Mouse (Mus musculus) mouse trophoblast stem cell (cell line): ENCODE results near the gene Anapc15.

Experiments
- in situ Hi-C, 2 experiments: fragments of 300-500 bp; cut with MseI, MboI; formaldehyde crosslinking; loops; 2 replicates in 1 of 2; 3 replicates in 1 of 2; pipeline ENCODE4 v1.15.1; 2025

Gene Anapc15

DNA sequence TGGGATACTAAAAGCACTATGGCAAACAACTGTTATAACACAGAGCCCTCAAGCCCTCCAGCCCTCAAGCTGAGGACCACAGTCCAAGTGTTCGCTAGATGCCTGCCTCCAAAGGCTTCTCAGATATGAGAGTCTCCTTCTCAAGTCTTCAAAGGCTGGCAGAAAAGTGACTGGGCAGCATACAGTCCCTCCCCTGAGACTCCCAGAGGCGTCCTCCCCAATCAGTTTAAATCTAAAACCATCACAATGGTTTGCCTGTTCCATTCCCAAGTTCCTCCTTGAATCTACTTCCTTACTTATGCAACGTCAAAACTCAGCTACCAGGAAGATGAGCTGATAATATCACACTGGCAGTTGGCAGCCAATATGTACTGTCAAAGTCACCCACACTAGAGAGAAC, at the start of gene Anapc15:
TSS of gene Anapc15 (plus strand) at position 301 of the 400 bp plus-strand sequence.
- in situ Hi-C loops = no loop called here

GRCm38 (mm10) chr7:101817861-101818401, 45.6 kb upstream of the Anapc15 start, which contains the start of gene Phox2a:
Gene Phox2a, plus strand, starts transcription at chr7:101818313.
- in situ Hi-C loops = loop anchor here in 1 of 2 experiments (10.0 kb wide), 1 partner anchor 153 kb away; the partner anchor contains the start of gene Clpb

GRCm38 (mm10) chr7:101820295-101821030, 43.1 kb upstream of the Anapc15 start:
- in situ Hi-C loops = loop anchor here in 1 of 2 experiments (10.0 kb wide), 1 partner anchor 156 kb away; the partner anchor contains the start of gene Clpb

- in situ Hi-C loops = loop anchor here in 1 of 2 experiments (10.0 kb wide), 1 partner anchor 157 kb away; the partner anchor contains the start of gene Clpb
Observed at GRCm38 (mm10) chr7:101821571-101822501, 41.7 kb upstream of the Anapc15 start.

DNA sequence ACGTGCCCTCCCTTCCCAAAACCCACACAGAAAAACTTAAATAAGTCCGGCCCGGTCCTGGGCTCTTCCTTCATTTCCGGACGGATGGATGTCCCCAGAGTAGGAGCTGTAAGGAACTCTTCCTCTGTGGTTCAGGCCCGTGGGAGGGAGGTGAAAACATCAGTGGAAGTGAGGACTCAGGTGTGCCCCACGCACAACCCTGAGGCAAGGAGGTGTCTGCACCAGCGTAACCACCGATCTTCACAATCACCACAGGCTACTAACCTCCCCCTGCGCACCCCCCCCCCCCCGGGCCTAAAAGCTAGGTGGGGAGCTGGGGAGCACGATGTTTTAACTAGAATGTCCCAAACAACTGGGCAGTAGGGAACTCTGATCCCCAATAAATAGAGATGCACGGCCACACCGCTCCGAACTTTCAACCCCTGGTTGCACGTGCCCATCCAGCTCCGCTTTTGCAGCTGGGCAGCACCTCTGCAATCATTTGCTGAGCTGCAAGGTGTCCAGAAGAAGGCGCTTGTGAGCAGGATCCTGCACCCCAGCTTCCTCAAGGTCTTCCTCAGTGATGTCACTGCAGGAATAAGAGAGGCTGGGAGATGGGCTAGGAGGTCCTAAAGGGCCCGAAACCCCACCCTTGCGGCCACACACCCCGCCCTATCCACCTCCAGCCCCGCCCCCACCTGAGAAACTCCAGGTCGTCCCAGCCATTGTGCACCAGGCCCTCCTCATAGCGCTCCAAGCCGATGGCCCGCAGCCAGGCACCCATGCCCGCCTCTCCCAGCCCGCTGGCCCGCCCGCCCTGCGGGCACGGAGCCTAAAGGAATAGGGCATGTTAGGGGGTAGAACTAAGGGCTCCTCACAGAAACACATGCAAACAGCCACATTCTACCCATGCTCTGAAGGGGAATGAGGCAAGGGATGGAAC, 40.4 kb upstream of the Anapc15 start:
- in situ Hi-C loops = loop anchor here in 1 of 2 experiments (10.0 kb wide), 1 partner anchor 158 kb away; the partner anchor contains the start of gene Clpb

- in situ Hi-C loops = loop anchor here in 1 of 2 experiments (10.0 kb wide), 1 partner anchor 159 kb away; the partner anchor contains the start of gene Clpb
Observed at GRCm38 (mm10) chr7:101823758-101824630, 39.5 kb upstream of the Anapc15 start.

DNA sequence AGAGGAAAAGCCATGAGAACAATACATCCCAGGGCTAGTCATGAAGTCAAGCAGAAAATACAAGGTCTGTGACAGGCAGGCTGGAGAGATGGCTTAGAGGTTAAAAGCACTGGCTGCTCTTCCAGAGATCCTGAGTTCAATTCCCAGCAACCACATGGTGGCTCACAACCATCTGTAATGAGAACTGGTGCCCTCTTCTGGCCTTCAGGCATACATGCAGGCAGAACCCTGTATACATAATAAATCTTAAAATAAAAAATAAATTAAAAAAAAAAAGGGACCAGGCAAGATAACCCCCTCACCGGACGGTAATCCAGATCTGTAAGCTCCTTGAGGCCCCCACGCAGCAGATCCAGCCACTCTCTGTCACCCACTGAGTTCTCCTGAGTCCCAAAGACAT, 33.1 kb upstream of the Anapc15 start:
- in situ Hi-C loops = no loop called here

- in situ Hi-C loops = no loop called here
Observed at GRCm38 (mm10) chr7:101831437-101831836, 32.1 kb upstream of the Anapc15 start.

GRCm38 (mm10) chr7:101832372-101832771, 31.1 kb upstream of the Anapc15 start:
- in situ Hi-C loops = no loop called here

DNA sequence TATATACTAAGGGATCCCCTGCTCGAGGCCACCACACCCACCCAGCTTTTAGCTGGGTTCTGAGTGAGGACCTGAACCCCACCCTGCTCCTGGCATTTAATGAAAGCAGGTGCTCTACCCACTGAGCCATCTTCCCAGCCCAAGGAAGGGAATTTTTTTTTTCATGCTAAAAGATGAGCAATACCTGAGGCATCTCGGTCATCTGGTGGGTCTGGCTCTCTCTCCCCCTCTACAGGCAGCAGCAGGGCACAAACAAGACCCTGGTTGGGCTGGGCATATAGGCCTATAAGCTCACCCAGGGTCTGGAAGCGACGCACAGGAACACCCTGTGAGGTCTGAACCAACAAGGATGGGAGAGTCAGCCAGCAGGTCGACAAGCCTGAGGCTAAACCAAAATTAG, 30.2 kb upstream of the Anapc15 start:
- in situ Hi-C loops = no loop called here

DNA sequence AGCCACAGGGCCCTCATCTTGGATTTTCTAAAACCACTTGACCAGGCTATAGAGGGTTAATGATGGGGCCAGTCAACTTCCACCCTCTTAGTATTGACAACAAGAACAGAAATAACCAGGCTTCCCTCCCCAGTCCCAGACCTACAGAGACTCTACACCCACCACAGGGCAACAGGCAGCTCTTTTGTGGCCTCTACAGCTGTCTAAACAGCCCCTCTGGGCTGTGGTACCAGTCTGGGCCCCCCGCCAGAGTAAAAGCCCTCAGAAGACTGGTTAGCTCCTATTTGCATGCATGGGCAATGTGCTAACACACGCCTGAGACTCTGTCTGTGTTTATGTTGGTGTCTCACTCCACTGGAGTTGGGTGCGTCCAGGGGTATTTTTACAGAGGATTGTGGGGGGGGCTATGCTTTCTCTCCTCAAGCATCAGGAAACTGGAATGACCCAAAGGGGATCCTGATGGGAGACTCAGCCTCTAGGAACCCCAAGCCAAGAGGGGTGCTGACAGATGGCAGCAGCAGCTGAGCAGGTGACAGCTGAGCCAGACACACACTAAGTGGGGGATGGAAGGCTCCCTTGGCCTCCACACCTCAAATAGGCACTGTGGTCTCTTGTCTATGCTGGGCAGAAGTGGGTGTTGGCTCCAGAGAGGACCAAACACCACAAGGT, 29.5 kb upstream of the Anapc15 start:
- in situ Hi-C loops = no loop called here

GRCm38 (mm10) chr7:101834903-101835302, 28.6 kb upstream of the Anapc15 start:
- in situ Hi-C loops = no loop called here

- in situ Hi-C loops = no loop called here
Observed at GRCm38 (mm10) chr7:101835457-101836109, 27.9 kb upstream of the Anapc15 start.

DNA sequence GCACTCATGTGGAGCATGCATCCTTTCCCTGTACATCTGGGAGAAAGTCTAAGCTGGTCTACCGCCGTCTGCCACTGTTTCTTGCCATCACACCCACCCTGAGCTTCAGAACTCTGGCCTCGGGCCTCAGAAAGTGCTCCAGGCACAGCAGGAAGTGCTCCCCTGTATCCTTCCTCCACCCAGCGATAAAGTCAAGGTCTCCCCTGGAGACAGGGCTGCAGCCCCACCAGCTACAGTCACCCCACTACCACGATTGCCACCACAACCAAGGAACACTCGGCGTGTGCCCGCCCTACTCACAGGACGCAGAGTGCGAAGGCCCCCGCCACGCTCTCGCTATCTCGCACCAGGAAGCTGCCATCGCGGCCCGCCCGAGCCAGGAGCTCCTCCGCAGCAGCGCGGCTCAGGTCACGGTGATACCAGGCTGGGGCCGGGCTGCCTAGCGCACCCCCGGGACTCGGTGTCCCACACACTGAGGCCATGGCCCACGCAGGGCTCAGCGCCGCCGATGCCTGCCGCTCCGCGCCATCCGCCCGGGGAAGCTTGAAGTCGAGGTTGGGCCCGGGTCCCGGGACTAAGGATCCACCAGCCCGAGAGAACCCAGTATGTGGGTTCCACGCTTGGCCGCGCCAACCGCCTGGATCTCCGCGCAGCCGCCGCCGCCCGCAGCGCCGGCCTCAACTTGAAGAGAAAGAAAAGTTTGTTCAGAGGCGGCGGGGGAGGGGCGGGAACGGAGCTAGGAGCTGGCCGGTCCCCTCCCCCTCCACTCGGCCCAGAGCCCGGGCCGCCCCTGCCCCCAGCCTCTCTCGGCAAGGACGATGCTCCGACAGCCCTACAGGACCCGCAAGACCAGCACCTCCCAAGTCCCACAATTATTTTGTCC, 27.0 kb upstream of the Anapc15 start:
- in situ Hi-C loops = no loop called here

DNA sequence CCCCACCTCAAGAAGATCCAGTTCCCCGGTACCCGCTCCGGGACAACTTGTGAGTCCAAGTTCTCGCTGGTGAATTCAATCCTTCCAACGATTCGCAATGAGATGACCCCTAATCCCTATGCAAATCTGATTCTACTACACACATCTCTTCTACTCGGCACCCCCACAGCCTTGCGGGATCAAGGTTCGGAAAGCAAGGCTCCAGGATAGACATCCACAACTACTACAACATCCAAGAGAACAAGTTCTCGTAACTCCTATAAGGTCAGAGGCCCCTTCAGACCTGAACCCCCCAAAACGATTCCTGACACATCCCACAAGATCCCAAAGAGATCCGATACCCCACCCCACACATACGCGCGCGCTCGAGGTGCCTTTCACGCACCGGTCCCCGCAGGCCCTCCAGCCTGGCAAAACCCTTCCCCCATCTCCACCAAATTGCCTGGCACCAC, 26.3 kb upstream of the Anapc15 start:
- in situ Hi-C loops = no loop called here

- in situ Hi-C loops = no loop called here
Observed at GRCm38 (mm10) chr7:101837606-101838471, 25.7 kb upstream of the Anapc15 start, which contains the start of gene Inppl1. Gene Inppl1, minus strand, starts transcription at chr7:101838229.
